Mouse (Mus musculus) liver, embryonic 16.5 days (tissue): Measurements from ENCODE around the gene Smurf1. TPM values are rescaled to one million over a fixed set of nuclear protein-coding genes. Genes with fewer than 3 reads are reported as not detected.

Source experiments
- ATAC-seq: fragments of 200-750 bp; cut with Nextera tagmentation; 2 replicates; pipeline ENCODE4 v1.8.0; 2017; ENCODE audit warnings: low read depth, mild to moderate bottlenecking, moderate number of reproducible peaks, moderate library complexity
- H3K27ac ChIP-seq: fragments of 300-500 bp; sonication (generic); 2 replicates; pipeline ENCODE4 v1.5.1; 2014; ENCODE audit warnings: mild to moderate bottlenecking, low read length
- H3K27me3 ChIP-seq: fragments of 300-500 bp; sonication (generic); 2 replicates; pipeline ENCODE4 v1.6.1; 2014; ENCODE audit warnings: low read depth, low read length, mixed read lengths; ENCODE audit not compliant: control insufficient read depth, insufficient read depth
- H3K36me3 ChIP-seq: fragments of 300-500 bp; sonication (generic); 2 replicates; pipeline ENCODE4 v1.6.1; 2014; ENCODE audit warnings: mild to moderate bottlenecking; ENCODE audit not compliant: control insufficient read depth, insufficient read depth
- H3K4me1 ChIP-seq: fragments of 300-500 bp; sonication (generic); 2 replicates; pipeline ENCODE4 v1.6.1; 2014; ENCODE audit warnings: low read depth, low read length, mixed read lengths; ENCODE audit not compliant: control insufficient read depth
- H3K4me2 ChIP-seq: fragments of 300-500 bp; sonication (generic); 2 replicates; pipeline ENCODE4 v1.6.1; 2014; ENCODE audit warnings: low read depth, low read length, mixed read lengths
- H3K4me3 ChIP-seq: fragments of 300-500 bp; sonication (generic); 2 replicates; pipeline ENCODE4 v1.5.1; 2014; ENCODE audit warnings: low read depth, mild to moderate bottlenecking, low read length
- H3K9ac ChIP-seq: fragments of 300-500 bp; sonication (generic); 2 replicates; pipeline ENCODE4 v1.6.1; 2014; ENCODE audit warnings: low read depth, low read length
- H3K9me3 ChIP-seq: fragments of 300-500 bp; sonication (generic); replicated peaks from 2 replicates; pipeline ENCODE4 v1.6.1; 2016; ENCODE audit warnings: low read length; ENCODE audit not compliant: control insufficient read depth
- WGBS: fragments of 180-500 bp; shearing (Covaris S2); extraction: QIAGEN DNeasy Blood & Tissue Kit; methylation state at CpG from one replicate; pipeline ENCODE4 v1.1.7; 2014; ENCODE audit not compliant: insufficient replicate concordance; 5-methylcytosine and 5-hydroxymethylcytosine counted together
- microRNA-seq: library from miRNA; unstranded; fragments of <30 nt; microRNA quantifications from one replicate; pipeline ENCODE4, GENCODE M21; 2016
- polyA plus RNA-seq: library from polyadenylated mRNA; unstranded; fragments of >200 nt; fragmentation: Nextera tagmentation; extraction: Ambion mirVana; gene quantifications from 2 replicates; pipeline ENCODE4 v1.2.1, GENCODE M21; 2015

The Smurf1 gene
- polyA plus RNA-seq, 1 experiment from 2014 or later, result 1.4 TPM

DNA sequence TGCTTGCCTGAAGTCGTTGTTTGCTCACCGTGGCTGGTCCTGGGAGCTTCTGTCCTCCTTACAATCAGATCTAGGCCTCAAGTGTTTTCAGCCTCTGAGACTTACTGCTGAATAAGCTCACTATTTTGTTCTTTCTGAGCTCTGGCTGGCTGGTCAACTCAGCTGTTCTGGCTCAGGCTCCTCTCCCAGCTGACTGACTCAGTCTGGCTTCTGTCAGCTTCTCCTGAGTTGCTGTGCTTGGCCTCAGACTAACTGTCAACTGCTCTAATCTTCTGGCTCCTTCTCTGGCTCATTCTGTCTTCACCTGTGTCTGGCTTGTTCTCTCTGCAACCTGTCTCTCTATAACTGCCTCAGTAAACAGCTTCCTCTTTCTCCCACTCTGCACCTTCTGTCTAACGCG is 136.0 kb downstream of the Smurf1 start:
- no peak overlapping the region for H3K9ac ChIP-seq
- H3K9me3 ChIP-seq, result no peaks in the 10 kb centered on the region
- H3K27ac ChIP-seq, result no peak overlapping the region
- peaks cover 53% of the 10 kb centered on the region for H3K36me3 ChIP-seq
- no peak for ATAC-seq
- H3K27me3 ChIP-seq, result no peaks in the 10 kb centered on the region
- no peak overlapping the region for H3K4me3 ChIP-seq
- no peaks in the 10 kb centered on the region for H3K4me1 ChIP-seq
- no peak overlapping the region for H3K4me2 ChIP-seq
- WGBS, result 81% methylated on average over 4 of the region's 4 CpGs

DNA sequence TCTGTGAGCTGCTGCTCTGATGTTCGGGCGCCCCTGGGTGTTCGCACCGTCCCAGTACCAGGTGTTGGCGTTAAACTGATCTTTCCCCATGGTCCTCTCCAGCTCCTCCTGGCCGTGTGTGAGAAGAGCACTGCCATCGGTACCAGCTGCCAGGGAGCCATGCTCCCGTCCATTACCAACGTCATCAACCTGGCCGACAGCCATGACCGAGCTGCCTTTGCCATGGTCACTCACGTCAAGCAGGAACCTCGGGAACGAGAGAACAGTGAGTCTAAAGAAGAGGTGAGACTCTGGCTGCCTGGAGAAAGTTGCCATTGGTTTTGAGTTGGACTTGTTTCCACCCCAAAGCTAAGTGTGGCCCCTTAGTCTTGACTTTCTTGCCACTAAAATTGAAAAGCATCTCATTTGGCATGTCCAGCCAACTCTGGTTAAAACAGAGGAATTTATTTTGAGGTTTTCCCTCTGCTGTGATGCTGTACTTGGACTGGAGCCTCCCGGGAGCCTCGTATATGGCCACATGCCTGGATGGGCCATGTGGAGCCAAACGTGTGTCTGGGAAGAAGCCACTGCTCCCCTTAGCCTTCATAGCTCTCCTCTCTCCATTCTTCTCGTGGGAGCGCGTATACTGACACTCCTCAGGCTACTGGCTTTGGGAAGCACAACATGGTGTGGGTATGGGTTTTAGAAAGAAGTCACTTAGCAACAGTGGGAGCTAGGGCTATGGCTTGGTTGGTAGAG is 137.1 kb downstream of the Smurf1 start:
- no peak for ATAC-seq
- H3K4me1 ChIP-seq, result no peaks in the 10 kb centered on the region
- WGBS, result 85% methylated on average over 20 of the region's 20 CpGs
- no peak overlapping the region for H3K4me2 ChIP-seq
- peaks cover 53% of the 10 kb centered on the region for H3K36me3 ChIP-seq
- no peaks in the 10 kb centered on the region for H3K9me3 ChIP-seq
- H3K27ac ChIP-seq, result no peak overlapping the region
- H3K9ac ChIP-seq, result no peak overlapping the region
- H3K4me3 ChIP-seq, result no peak overlapping the region
- H3K27me3 ChIP-seq, result no peaks in the 10 kb centered on the region

Small RNA genes within 50 kb of the gene (microRNA-seq; reads per million reads assigned to microRNA genes)
- not detected for gene Mir7039

Other genes with a start within 250 kb of the Smurf1 start
- 0.22 and 0.28 TPM in 2 replicates for gene Tmem130, start 204.0 kb downstream of the Smurf1 start, polyA plus RNA-seq
- 12.5 and 15.5 TPM in 2 replicates for gene Trrap, start 198.1 kb downstream of the Smurf1 start, polyA plus RNA-seq
- gene Gm4871, start 66.9 kb upstream of the Smurf1 start, polyA plus RNA-seq, result not detected in 2 replicates
- not detected in 2 replicates for gene 1700018F24Rik, start 77.1 kb upstream of the Smurf1 start, polyA plus RNA-seq
- 52.2 and 52.3 TPM in 2 replicates for gene Arpc1a, start 118.0 kb upstream of the Smurf1 start, polyA plus RNA-seq
- gene Kpna7, start 118.2 kb upstream of the Smurf1 start, polyA plus RNA-seq, result 0.14 and 0.17 TPM in 2 replicates
- 164 and 166 TPM in 2 replicates for gene Arpc1b, start 148.4 kb upstream of the Smurf1 start, polyA plus RNA-seq
- 33.6 and 36.3 TPM in 2 replicates for gene Pdap1, start 174.4 kb upstream of the Smurf1 start, polyA plus RNA-seq
- 111 and 125 TPM in 2 replicates for gene Bud31, start 174.5 kb upstream of the Smurf1 start, polyA plus RNA-seq
- 7.3 and 7.8 TPM in 2 replicates for gene Ptcd1, start 201.3 kb upstream of the Smurf1 start, polyA plus RNA-seq
- gene Cpsf4, start 201.4 kb upstream of the Smurf1 start, polyA plus RNA-seq, result 22.7 and 24.0 TPM in 2 replicates
- gene Atp5j2, start 226.2 kb upstream of the Smurf1 start, polyA plus RNA-seq, result 454 and 484 TPM in 2 replicates
- 6.9 and 7.9 TPM in 2 replicates for gene Zkscan14, start 236.0 kb upstream of the Smurf1 start, polyA plus RNA-seq
- 3.8 and 4.3 TPM in 2 replicates for gene Zkscan5, start 238.7 kb upstream of the Smurf1 start, polyA plus RNA-seq